Mouse (Mus musculus) MEL (cell line): Measurements from ENCODE around the gene Med16. TPM values are rescaled to one million over a fixed set of nuclear protein-coding genes. Genes with fewer than 3 reads are reported as not detected.
A peak's percentile ranks its signal among the peaks of the same experiment; 100 is the strongest.

Source experiments
- DNase-seq: peaks from one replicate; pipeline ENCODE4 v3.0.0; 2011; ENCODE audit warnings: low read depth, low spot score
- H3K27ac ChIP-seq: 2 replicates; pipeline ENCODE4 v1.5.1; 2012; ENCODE audit warnings: low read depth, mild to moderate bottlenecking, control low read depth, low read length, moderate library complexity; ENCODE audit not compliant: control insufficient read depth
- H3K27me3 ChIP-seq, 2 experiments: fragments of 150-350 bp in 1 of 2; sonication (generic) in 1 of 2; 2 replicates each; pipeline ENCODE4 v1.6.1; 2012; ENCODE audit warnings: low read length in 2 of 2, mild to moderate bottlenecking in 2 of 2, improper control_type of control experiment in 1 of 2, moderate library complexity in 1 of 2; ENCODE audit not compliant: insufficient read depth in 2 of 2, control insufficient read depth in 1 of 2
- H3K36me3 ChIP-seq, 2 experiments: 2 replicates each; pipeline ENCODE4 v1.6.1; 2012 to 2014; ENCODE audit warnings: low read length in 2 of 2, improper control_type of control experiment in 1 of 2, inconsistent platforms in 1 of 2, mild to moderate bottlenecking in 1 of 2; ENCODE audit not compliant: insufficient read depth in 2 of 2, control insufficient read depth in 1 of 2
- H3K4me1 ChIP-seq, 2 experiments: fragments of 150-350 bp in 1 of 2; sonication (generic) in 1 of 2; 2 replicates each; pipeline ENCODE4 v1.6.1; 2012; ENCODE audit warnings: low read length in 2 of 2, improper control_type of control experiment in 1 of 2, mild to moderate bottlenecking in 1 of 2; ENCODE audit not compliant: insufficient read depth in 2 of 2, control insufficient read depth in 1 of 2
- H3K4me3 ChIP-seq, 2 experiments: fragments of 150-350 bp in 1 of 2; sonication (generic) in 1 of 2; 2 replicates each; pipeline ENCODE4 v1.5.1; 2012; ENCODE audit warnings: low read depth in 2 of 2, low read length in 2 of 2, mild to moderate bottlenecking in 2 of 2, moderate library complexity in 2 of 2, control low read depth in 1 of 2, improper control_type of control experiment in 1 of 2; ENCODE audit not compliant: control insufficient read depth in 1 of 2, insufficient read depth in 1 of 2
- H3K79me2 ChIP-seq: 2 replicates; pipeline ENCODE4 v1.6.1; 2012; ENCODE audit warnings: mild to moderate bottlenecking, low read length, moderate library complexity; ENCODE audit not compliant: control insufficient read depth, poor library complexity, insufficient read depth
- H3K9ac ChIP-seq: 2 replicates; pipeline ENCODE4 v1.6.1; 2012; ENCODE audit warnings: low read depth, mild to moderate bottlenecking, control low read depth, low read length, moderate library complexity; ENCODE audit not compliant: control insufficient read depth, poor library complexity, severe bottlenecking
- H3K9me3 ChIP-seq: fragments of 150-350 bp; sonication (generic); replicated peaks from 2 replicates; pipeline ENCODE4 v1.6.1; 2012; ENCODE audit warnings: mild to moderate bottlenecking, low read length, improper control_type of control experiment, moderate library complexity; ENCODE audit not compliant: insufficient read depth
- CHD1 ChIP-seq: IDR thresholded peaks from 2 replicates; pipeline ENCODE4 v1.6.1; 2012; ENCODE audit warnings: low read depth, mild to moderate bottlenecking, inconsistent platforms, low read length, improper control_type of control experiment
- CHD2 ChIP-seq: IDR thresholded peaks from 2 replicates; pipeline ENCODE4 v1.6.1; 2011; ENCODE audit warnings: low read length, improper control_type of control experiment
- CTCF ChIP-seq, 3 experiments: IDR thresholded peaks in 2 of 3; conservative IDR thresholded peaks in 1 of 3; 2 replicates each; pipeline ENCODE4 v1.5.1; 2011 to 2012; ENCODE audit warnings: low read length in 3 of 3, low read depth in 2 of 3, mild to moderate bottlenecking in 2 of 3, improper control_type of control experiment in 1 of 3, inconsistent platforms in 1 of 3, mixed read lengths in 1 of 3, moderate library complexity in 1 of 3; ENCODE audit not compliant: control insufficient read depth in 1 of 3, insufficient read depth in 1 of 3, poor library complexity in 1 of 3, severe bottlenecking in 1 of 3
- ELF1 ChIP-seq: IDR thresholded peaks from 2 replicates; pipeline ENCODE4 v1.6.1; 2014; ENCODE audit warnings: low read depth, mild to moderate bottlenecking, inconsistent platforms, low read length, improper control_type of control experiment, moderate library complexity
- ETS1 ChIP-seq: IDR thresholded peaks from 2 replicates; pipeline ENCODE4 v1.6.1; 2012; ENCODE audit warnings: low read depth, mild to moderate bottlenecking, inconsistent platforms, low read length, improper control_type of control experiment, moderate library complexity
- GABPA ChIP-seq: IDR thresholded peaks from 2 replicates; pipeline ENCODE4 v1.6.1; 2012; ENCODE audit warnings: low read depth, mild to moderate bottlenecking, inconsistent platforms, low read length, improper control_type of control experiment, moderate library complexity
- GATA1 ChIP-seq: IDR thresholded peaks from 2 replicates; pipeline ENCODE4 v1.6.1; 2011; ENCODE audit warnings: low read depth, low read length, improper control_type of control experiment
- HCFC1 ChIP-seq: IDR thresholded peaks from 2 replicates; pipeline ENCODE4 v1.6.1; 2012; ENCODE audit warnings: low read depth, mild to moderate bottlenecking, inconsistent platforms, low read length, improper control_type of control experiment, moderate library complexity
- JUND ChIP-seq: IDR thresholded peaks from 2 replicates; pipeline ENCODE4 v1.6.1; 2011; ENCODE audit warnings: low read depth, mild to moderate bottlenecking, improper control_type of control experiment, low read length
- MAX ChIP-seq: IDR thresholded peaks from 2 replicates; pipeline ENCODE4 v1.6.1; 2011; ENCODE audit warnings: low read length, improper control_type of control experiment
- MEF2A ChIP-seq: IDR thresholded peaks from 2 replicates; pipeline ENCODE4 v1.6.1; 2014; ENCODE audit warnings: low read depth, mild to moderate bottlenecking, inconsistent platforms, low read length, improper control_type of control experiment; ENCODE audit not compliant: poor library complexity, insufficient replicate concordance, severe bottlenecking; ENCODE audit errors: extremely low read depth
- MYC ChIP-seq: IDR thresholded peaks from 2 replicates; pipeline ENCODE4 v1.6.1; 2011; ENCODE audit warnings: low read depth, mild to moderate bottlenecking, low read length, improper control_type of control experiment, moderate library complexity
- NELFE ChIP-seq: IDR thresholded peaks from 2 replicates; pipeline ENCODE4 v1.6.1; 2011; ENCODE audit warnings: low read depth, low read length, improper control_type of control experiment
- POLR2AphosphoS5 ChIP-seq: IDR thresholded peaks from 2 replicates; pipeline ENCODE4 v1.6.1; 2012; ENCODE audit warnings: low read depth, borderline replicate concordance, mild to moderate bottlenecking, inconsistent platforms, low read length, moderate library complexity, mixed read lengths
- RAD21 ChIP-seq: IDR thresholded peaks from 2 replicates; pipeline ENCODE4 v1.6.1; 2011; ENCODE audit warnings: mild to moderate bottlenecking, low read depth, low read length, improper control_type of control experiment
- SIN3A ChIP-seq: IDR thresholded peaks from 2 replicates; pipeline ENCODE4 v1.6.1; 2012; ENCODE audit warnings: low read length, improper control_type of control experiment, inconsistent platforms
- TAL1 ChIP-seq: IDR thresholded peaks from 2 replicates; pipeline ENCODE4 v1.6.1; 2012; ENCODE audit warnings: mild to moderate bottlenecking, inconsistent platforms, low read length, moderate library complexity, mixed read lengths
- TBP ChIP-seq: IDR thresholded peaks from 2 replicates; pipeline ENCODE4 v1.8.0; 2011; ENCODE audit warnings: low read depth, low read length, improper control_type of control experiment
- TCF12 ChIP-seq: IDR thresholded peaks from 2 replicates; pipeline ENCODE4 v1.6.1; 2014; ENCODE audit warnings: low read depth, mild to moderate bottlenecking, inconsistent platforms, low read length, improper control_type of control experiment, moderate library complexity
- USF2 ChIP-seq, 2 experiments: IDR thresholded peaks; 2 replicates each; pipeline ENCODE4 v1.6.1; 2011 to 2012; ENCODE audit warnings: improper control_type of control experiment in 2 of 2, low read length in 2 of 2, borderline replicate concordance in 1 of 2, inconsistent platforms in 1 of 2, low read depth in 1 of 2, mild to moderate bottlenecking in 1 of 2; ENCODE audit not compliant: insufficient read depth in 1 of 2
- ZMIZ1 ChIP-seq: IDR thresholded peaks from 2 replicates; pipeline ENCODE4 v1.6.1; 2012; ENCODE audit warnings: low read depth, mild to moderate bottlenecking, inconsistent platforms, low read length, improper control_type of control experiment, moderate library complexity
- ZNF384 ChIP-seq: IDR thresholded peaks from 2 replicates; pipeline ENCODE4 v1.6.1; 2012; ENCODE audit warnings: low read depth, mild to moderate bottlenecking, inconsistent platforms, low read length, improper control_type of control experiment
- polyA plus RNA-seq, 2 experiments: library from polyadenylated mRNA; stranded (reverse) in 1 of 2; unstranded in 1 of 2; fragments of >175 nt in 1 of 2; fragments of >200 nt in 1 of 2; gene quantifications; 2 replicates each; pipeline versions ENCODE4 v1.2.1 to v1.2.4; 2012; ENCODE audit warnings: low replicate concordance in 2 of 2, low read depth in 1 of 2; ENCODE audit not compliant: insufficient read length in 2 of 2, insufficient read depth in 1 of 2, missing spikeins in 1 of 2
- total RNA-seq: library from RNA; depleted of rRNA; stranded (reverse); fragments of 300-350 nt; gene quantifications from 2 replicates; pipeline ENCODE4 v1.2.3, GENCODE M21; 2012

Med16 gene
- total and polyA plus RNA-seq, 3 experiments = 17.3 to 41.2 TPM; not detected in 1

DNA sequence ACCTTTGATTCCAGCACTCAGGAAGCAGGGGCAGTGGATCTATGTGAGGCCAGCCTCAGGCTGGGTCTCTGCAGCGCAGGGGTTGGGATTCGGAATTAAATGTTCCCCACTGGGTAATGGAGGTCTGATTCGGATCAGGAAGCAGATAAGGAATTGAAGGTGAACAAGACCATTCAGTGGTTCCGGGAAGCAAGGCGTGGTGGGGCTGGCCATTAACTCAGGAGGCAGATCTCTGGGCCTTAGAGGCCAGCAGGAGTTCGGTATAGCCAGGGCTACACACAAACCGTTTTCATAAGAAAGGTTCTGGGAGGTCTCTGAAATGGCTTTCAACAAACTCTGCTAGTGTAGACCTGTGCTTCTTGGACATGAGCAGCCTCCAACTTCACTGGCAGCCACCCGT is 55.9 kb downstream of the Med16 start:
- TF ChIP-seq RAD21 (no peak), GATA1 (0 out of 2 replicates have a peak, but pooled peaks have one; percentile 35)
- Histone ChIP-seq H3K36me3 (peaks cover 3 to 27% of the 10 kb centered on the region in 2 experiments), H3K4me3 (peak overlapping the region; percentile 57 to 62), H3K79me2 (peaks cover 51% of the 10 kb centered on the region), H3K27ac (peak overlapping the region; percentile 96), H3K4me1 (peaks cover 5 to 37% of the 10 kb centered on the region in 2 experiments), H3K9ac (peak overlapping the region; percentile 85), H3K27me3 (no peaks in the 10 kb centered on the region), H3K9me3 (no peaks in the 10 kb centered on the region)
- DNase-seq = no peak

DNA sequence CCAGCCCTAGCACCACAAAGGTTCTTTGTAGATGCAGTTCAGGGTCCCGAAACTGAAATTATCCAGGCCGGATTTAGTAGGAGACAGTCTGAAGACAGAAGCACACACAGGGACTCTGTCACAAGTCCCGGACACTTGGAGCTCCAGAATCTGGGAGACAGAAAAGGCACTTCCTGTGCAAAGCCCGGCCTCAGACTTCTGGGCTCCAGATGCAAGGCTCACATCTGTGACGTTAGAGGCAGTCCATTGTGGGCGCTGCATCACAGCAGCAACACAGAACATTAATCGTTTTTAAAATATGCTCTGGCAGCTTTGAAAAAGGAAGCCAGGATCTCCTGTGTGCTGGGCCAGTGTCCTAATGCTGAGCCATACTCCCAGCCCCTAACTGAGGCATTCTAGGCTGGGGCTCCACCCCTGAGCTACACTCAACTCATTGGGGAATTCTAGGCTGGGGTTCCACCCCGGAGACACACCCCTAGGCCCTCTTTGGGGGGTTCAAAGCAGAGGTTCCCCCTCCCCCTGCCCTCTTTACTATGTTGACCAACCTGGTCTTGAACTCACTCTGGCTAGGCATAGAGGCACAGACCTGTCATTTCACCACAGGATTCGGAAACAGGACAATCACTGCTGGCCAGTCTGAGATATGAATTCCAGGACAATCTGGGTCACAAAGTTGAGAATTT is 56.5 kb downstream of the Med16 start:
- Histone ChIP-seq H3K27ac (peak overlapping the region; percentile 96), H3K36me3 (peaks cover 3 to 22% of the 10 kb centered on the region in 2 experiments; a peak in 3 of 4 replicates), H3K4me1 (peaks cover 4 to 31% of the 10 kb centered on the region in 2 experiments), H3K9me3 (no peaks in the 10 kb centered on the region), H3K9ac (peak overlapping the region; percentile 85), H3K79me2 (peaks cover 45% of the 10 kb centered on the region), H3K27me3 (no peaks in the 10 kb centered on the region), H3K4me3 (peak overlapping the region; percentile 57 to 62)
- DNase-seq = peak; percentile 43
- TF ChIP-seq TBP (0 out of 2 replicates have a peak, but pooled peaks have one; percentile 8), ELF1 (no peak), NELFE (0 out of 2 replicates have a peak, but pooled peaks have one; percentile 11), ZNF384 (no peak), ZMIZ1 (no peak), HCFC1 (no peak), GABPA (no peak), USF2 (IDR thresholded peaks at IDR 0.05; ENCODE audit: borderline replicate concordance in 1 of 2, insufficient read depth in 1 of 2, low read depth in 1 of 2, low read length in 2 of 2) (no peak), TCF12 (0 out of 2 replicates have a peak, but pooled peaks have one; percentile 17), MEF2A (no peak)

DNA sequence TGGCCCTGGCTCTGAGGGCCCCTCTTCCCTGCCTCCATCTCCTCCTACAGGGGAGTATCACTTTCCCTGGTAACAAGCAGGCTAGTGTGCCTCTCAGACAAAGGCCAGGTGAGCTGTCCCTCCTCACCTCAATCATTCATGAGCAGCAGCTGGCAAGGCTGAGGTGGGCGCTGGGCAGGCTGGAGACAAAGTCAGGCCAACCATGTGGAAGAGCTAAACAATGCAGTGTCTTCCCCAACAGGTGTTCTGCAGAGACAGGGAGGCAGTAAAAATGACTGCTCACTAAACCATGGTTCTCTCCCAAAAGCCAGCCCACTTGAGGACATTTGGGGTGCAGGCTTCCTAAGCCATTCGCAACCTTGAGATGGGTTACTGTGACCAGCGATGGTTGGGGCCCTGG is 57.1 kb downstream of the Med16 start:
- no peak for DNase-seq
- Histone ChIP-seq H3K36me3 (peaks cover 1 to 16% of the 10 kb centered on the region in 2 experiments; a peak in 3 of 4 replicates), H3K4me3 (no peak overlapping the region), H3K27ac (no peak overlapping the region), H3K4me1 (peaks cover 3 to 25% of the 10 kb centered on the region in 2 experiments), H3K27me3 (no peaks in the 10 kb centered on the region), H3K9me3 (no peaks in the 10 kb centered on the region), H3K79me2 (peaks cover 39% of the 10 kb centered on the region), H3K9ac (peak overlapping the region; percentile 85)
- TF ChIP-seq POLR2AphosphoS5 (no peak), ETS1 (no peak), CHD1 (no peak), JUND (no peak), NELFE (no peak), MYC (no peak), MAX (no peak), CHD2 (no peak), RAD21 (no peak), TAL1 (no peak), SIN3A (no peak), TBP (no peak), CTCF (IDR thresholded peaks at IDR 0.05 in 2 of 3, conservative IDR thresholded peaks at IDR 0.05 in 1 of 3; ENCODE audit: control insufficient read depth in 1 of 3, insufficient read depth in 1 of 3, low read depth in 2 of 3, low read length in 3 of 3, poor library complexity in 1 of 3, severe bottlenecking in 1 of 3) (no peak)
